Mouse (Mus musculus): ENCODE data around the gene Tex10. TPM values are rescaled to one million over a fixed set of nuclear protein-coding genes. Genes with fewer than 3 reads are reported as not detected.
"Not testable (repeated sequence)": the region's sequence is repeated elsewhere in the genome, so short reads cannot be mapped to it uniquely, and the experiment has no call there.

Gene Tex10
- polyA plus RNA-seq, 1 experiment from 2014 or later = 41.8 TPM

- no peak for ATAC-seq
- WGBS = 98% methylated on average over 2 of the region's 2 CpGs
- H3K27me3 ChIP-seq = no peaks in the 10 kb centered on the region
- H3K9ac ChIP-seq (replicated peaks) = no peak overlapping the region
- peaks cover 53% of the 10 kb centered on the region for H3K36me3 ChIP-seq
- no peaks in the 10 kb centered on the region for H3K9me3 ChIP-seq
- no peak overlapping the region for H3K27ac ChIP-seq
- no peak overlapping the region for H3K4me3 ChIP-seq (replicated peaks)
- H3K4me2 ChIP-seq (replicated peaks) = no peak overlapping the region
- no peaks in the 10 kb centered on the region for H3K4me1 ChIP-seq (replicated peaks)
Observed at GRCm38 (mm10) chr4:48454106-48454773, 19.0 kb downstream of the Tex10 start.

DNA sequence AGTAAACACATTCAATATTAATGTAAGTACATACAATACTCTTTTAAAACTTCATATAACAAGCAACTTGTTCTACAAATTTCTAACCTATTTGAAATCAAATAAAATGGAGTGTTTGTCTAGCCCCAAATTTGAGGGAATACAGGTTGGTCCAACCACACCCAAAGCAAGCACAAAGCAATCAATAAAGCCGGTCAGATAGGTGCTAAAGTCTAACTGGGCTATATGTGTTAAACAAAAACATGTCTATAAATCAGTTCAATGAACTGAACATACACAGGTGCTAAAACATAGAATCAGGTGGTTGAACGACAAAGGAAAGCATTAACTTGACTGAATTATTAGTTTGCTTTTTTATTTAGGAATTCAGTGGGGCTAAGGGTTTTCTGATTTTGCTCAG lies 45.2 kb downstream of the Tex10 start:
- Histone ChIP-seq H3K27me3 (no peaks in the 10 kb centered on the region), H3K9me3 (no peaks in the 10 kb centered on the region), H3K9ac (replicated peaks) (no peak overlapping the region), H3K4me2 (replicated peaks) (no peak overlapping the region), H3K27ac (no peak overlapping the region), H3K4me1 (replicated peaks) (peaks cover 4% of the 10 kb centered on the region; the same call in 1 of the 2 replicates), H3K36me3 (peaks cover 50% of the 10 kb centered on the region), H3K4me3 (replicated peaks) (no peak overlapping the region)
- 94% methylated on average over 2 of the region's 2 CpGs for WGBS
- no peak for ATAC-seq

DNA sequence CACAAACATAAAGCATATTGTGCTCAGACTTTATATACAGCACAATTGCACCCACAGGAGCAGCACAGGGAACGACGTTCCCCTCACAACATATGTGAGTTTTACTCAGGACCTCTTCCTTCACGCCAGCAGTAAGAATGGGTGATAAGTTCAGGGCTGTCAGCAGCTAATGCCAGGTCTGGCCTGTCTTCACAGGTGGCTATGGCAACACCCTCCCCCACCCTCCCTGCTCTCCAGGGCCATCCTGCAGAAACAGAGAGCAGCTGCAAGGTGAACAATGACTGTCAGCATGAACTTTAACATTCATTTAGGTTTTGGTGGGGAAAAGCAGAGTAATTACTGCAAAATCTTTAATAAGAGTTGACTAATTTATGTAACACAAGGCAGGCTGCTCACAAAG lies 45.8 kb downstream of the Tex10 start:
- ATAC-seq = no peak
- H3K27ac ChIP-seq = no peak overlapping the region
- WGBS = 71% methylated on average over 3 of the region's 3 CpGs
- H3K9ac ChIP-seq (replicated peaks) = no peak overlapping the region
- no peaks in the 10 kb centered on the region for H3K9me3 ChIP-seq
- no peak overlapping the region for H3K4me2 ChIP-seq (replicated peaks)
- H3K4me3 ChIP-seq (replicated peaks) = no peak overlapping the region
- peaks cover 4% of the 10 kb centered on the region; the same call in 1 of the 2 replicates for H3K4me1 ChIP-seq (replicated peaks)
- no peaks in the 10 kb centered on the region for H3K27me3 ChIP-seq
- peaks cover 46% of the 10 kb centered on the region for H3K36me3 ChIP-seq

GRCm38 (mm10) chr4:48423738-48424137 lies 49.5 kb downstream of the Tex10 start:
- no peak for ATAC-seq
- no peak overlapping the region for H3K9ac ChIP-seq (replicated peaks)
- no peak overlapping the region for H3K4me2 ChIP-seq (replicated peaks)
- peaks cover 26% of the 10 kb centered on the region for H3K36me3 ChIP-seq
- no peaks in the 10 kb centered on the region for H3K9me3 ChIP-seq
- 57% methylated on average over 2 of the region's 2 CpGs for WGBS
- peaks cover 4% of the 10 kb centered on the region; the same call in 1 of the 2 replicates for H3K4me1 ChIP-seq (replicated peaks)
- no peak overlapping the region for H3K27ac ChIP-seq
- H3K4me3 ChIP-seq (replicated peaks) = no peak overlapping the region
- H3K27me3 ChIP-seq = no peaks in the 10 kb centered on the region

DNA sequence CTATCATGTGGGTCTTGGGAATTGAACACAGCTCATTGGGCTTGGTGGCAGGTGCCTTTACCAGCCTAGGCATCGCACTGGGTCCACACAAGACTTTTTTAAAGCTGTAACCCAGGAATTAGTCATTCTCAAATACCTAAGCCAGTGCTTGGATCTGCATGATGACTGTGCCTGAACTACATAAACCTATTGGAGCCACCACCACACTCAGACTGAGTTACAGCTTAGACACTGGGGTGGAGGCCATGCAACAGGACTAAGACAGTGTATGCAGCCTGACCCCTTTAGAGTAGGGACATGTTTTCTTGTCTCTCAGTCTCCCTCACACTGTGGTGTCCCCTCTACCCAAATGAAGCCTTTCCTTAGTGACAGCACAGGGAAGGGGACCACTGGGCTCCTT lies 50.6 kb downstream of the Tex10 start:
- no peak for ATAC-seq
- Histone ChIP-seq H3K4me1 (replicated peaks) (no peaks in the 10 kb centered on the region), H3K9ac (replicated peaks) (no peak overlapping the region), H3K36me3 (peaks cover 21% of the 10 kb centered on the region), H3K4me2 (replicated peaks) (no peak overlapping the region), H3K9me3 (no peaks in the 10 kb centered on the region), H3K27ac (no peak overlapping the region), H3K27me3 (no peaks in the 10 kb centered on the region), H3K4me3 (replicated peaks) (no peak overlapping the region)
- 95% methylated on average over 1 of the region's 1 CpGs for WGBS

DNA sequence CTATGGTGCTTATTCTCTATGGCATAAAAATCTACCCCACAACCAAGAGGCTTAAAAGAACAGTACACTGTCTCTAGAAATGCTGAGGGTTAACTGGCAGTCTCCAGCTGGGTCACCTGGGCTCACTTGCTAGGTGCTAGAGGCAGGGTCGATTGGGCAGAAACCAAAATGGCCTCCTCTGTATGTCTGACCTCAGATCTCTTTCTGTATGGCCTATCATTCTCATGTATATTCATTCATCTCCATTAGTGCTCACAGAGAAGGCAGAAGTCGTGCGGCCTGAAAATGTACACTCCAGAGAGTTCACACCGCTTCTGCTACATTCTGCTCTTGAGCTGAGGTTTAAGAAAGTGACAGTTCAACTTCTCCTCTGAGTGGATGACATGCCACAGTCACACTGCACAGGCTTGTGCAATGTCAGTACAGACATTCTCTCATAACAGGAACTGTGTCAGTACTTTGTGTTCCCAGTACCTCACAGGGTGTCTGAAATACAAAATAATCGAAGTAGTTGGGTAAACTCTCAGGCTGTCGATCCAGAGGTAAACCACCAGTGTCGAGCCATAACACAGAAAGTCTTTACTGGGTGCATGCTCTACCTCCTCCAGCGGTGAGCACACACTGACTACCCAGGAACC lies 54.3 kb downstream of the Tex10 start:
- Histone ChIP-seq H3K4me3 (replicated peaks) (no peak overlapping the region), H3K4me1 (replicated peaks) (0 out of 2 replicates have a peak, but pooled peaks cover 4% of the 10 kb centered on the region), H3K36me3 (peaks cover 21% of the 10 kb centered on the region), H3K27ac (no peak overlapping the region), H3K27me3 (no peaks in the 10 kb centered on the region), H3K4me2 (replicated peaks) (no peak overlapping the region), H3K9ac (replicated peaks) (no peak overlapping the region), H3K9me3 (no peaks in the 10 kb centered on the region)
- WGBS = 92% methylated on average over 8 of the region's 8 CpGs
- no peak for ATAC-seq

- H3K4me1 ChIP-seq (replicated peaks) = 0 out of 2 replicates have a peak, but pooled peaks cover 4% of the 10 kb centered on the region
- H3K4me2 ChIP-seq (replicated peaks) = no peak overlapping the region
- no peaks in the 10 kb centered on the region for H3K27me3 ChIP-seq
- H3K36me3 ChIP-seq = peaks cover 5% of the 10 kb centered on the region; the same call in 1 of the 2 replicates
- 85% methylated on average over 10 of the region's 10 CpGs for WGBS
- H3K4me3 ChIP-seq (replicated peaks) = no peak overlapping the region
- H3K27ac ChIP-seq = no peak overlapping the region
- no peak overlapping the region for H3K9ac ChIP-seq (replicated peaks)
- ATAC-seq = no peak
- H3K9me3 ChIP-seq = no peaks in the 10 kb centered on the region
Observed at GRCm38 (mm10) chr4:48415838-48416335, 57.4 kb downstream of the Tex10 start.

- Histone ChIP-seq H3K27me3 (no peaks in the 10 kb centered on the region), H3K4me1 (replicated peaks) (0 out of 2 replicates have a peak, but pooled peaks cover 4% of the 10 kb centered on the region), H3K27ac (no peak overlapping the region), H3K9ac (replicated peaks) (no peak overlapping the region), H3K4me2 (replicated peaks) (no peak overlapping the region), H3K36me3 (no peaks in the 10 kb centered on the region), H3K9me3 (no peaks in the 10 kb centered on the region), H3K4me3 (replicated peaks) (no peak overlapping the region)
- 90% methylated on average over 8 of the region's 8 CpGs for WGBS
- ATAC-seq = no peak
Observed at GRCm38 (mm10) chr4:48413473-48413872, 59.8 kb downstream of the Tex10 start.

GRCm38 (mm10) chr4:48407350-48408039 lies 65.8 kb downstream of the Tex10 start:
- Histone ChIP-seq H3K27me3 (no peaks in the 10 kb centered on the region), H3K4me1 (replicated peaks) (no peaks in the 10 kb centered on the region), H3K27ac (no peak overlapping the region), H3K9me3 (no peaks in the 10 kb centered on the region), H3K36me3 (no peaks in the 10 kb centered on the region), H3K9ac (replicated peaks) (no peak overlapping the region), H3K4me3 (replicated peaks) (no peak overlapping the region), H3K4me2 (replicated peaks) (0 out of 2 replicates have a peak overlapping the region, but pooled peaks have one; percentile 7)
- ATAC-seq = peak; percentile 53
- WGBS = 48% methylated on average over 18 of the region's 18 CpGs

GRCm38 (mm10) chr4:48405724-48406491 lies 67.4 kb downstream of the Tex10 start:
- not testable (repeated sequence) for H3K36me3 ChIP-seq; ATAC-seq; H3K4me1 ChIP-seq (replicated peaks)

GRCm38 (mm10) chr4:48403066-48403640 lies 70.1 kb downstream of the Tex10 start:
- no peak overlapping the region for H3K4me3 ChIP-seq (replicated peaks)
- WGBS = 85% methylated on average over 16 of the region's 16 CpGs
- no peak overlapping the region for H3K9ac ChIP-seq (replicated peaks)

More at GRCm38 (mm10) chr4:48405724-48406491, 67.4 kb downstream of the Tex10 start:
- not testable (repeated sequence) for H3K27me3 ChIP-seq; H3K9me3 ChIP-seq; H3K4me2 ChIP-seq (replicated peaks); H3K27ac ChIP-seq; H3K9ac ChIP-seq (replicated peaks); H3K4me3 ChIP-seq (replicated peaks)
- WGBS = 87% methylated on average over 9 of the region's 10 CpGs

More at GRCm38 (mm10) chr4:48403066-48403640, 70.1 kb downstream of the Tex10 start:
- Histone ChIP-seq H3K4me2 (replicated peaks) (no peak overlapping the region), H3K27me3 (no peaks in the 10 kb centered on the region), H3K4me1 (replicated peaks) (no peaks in the 10 kb centered on the region), H3K36me3 (no peaks in the 10 kb centered on the region), H3K27ac (no peak overlapping the region), H3K9me3 (no peaks in the 10 kb centered on the region)
- ATAC-seq = no peak
